Mouse (Mus musculus) urinary bladder, adult 2 months (tissue): ENCODE results near the gene Tm9sf1. TPM values are rescaled to one million over a fixed set of nuclear protein-coding genes. Genes with fewer than 3 reads are reported as not detected.

ENCODE experiments used
- DNase-seq: peaks from one replicate; pipeline ENCODE4 v3.0.0; 2022; ENCODE audit warnings: low spot score
- polyA plus RNA-seq: library from polyadenylated mRNA; depleted of rRNA; stranded (reverse); fragments of >200 nt; gene quantifications from 2 replicates; pipeline ENCODE4 v1.2.3, GENCODE M21; 2012; rRNA removed

The Tm9sf1 gene
- 46.6 and 47.0 TPM in 2 replicates for polyA plus RNA-seq

DNA sequence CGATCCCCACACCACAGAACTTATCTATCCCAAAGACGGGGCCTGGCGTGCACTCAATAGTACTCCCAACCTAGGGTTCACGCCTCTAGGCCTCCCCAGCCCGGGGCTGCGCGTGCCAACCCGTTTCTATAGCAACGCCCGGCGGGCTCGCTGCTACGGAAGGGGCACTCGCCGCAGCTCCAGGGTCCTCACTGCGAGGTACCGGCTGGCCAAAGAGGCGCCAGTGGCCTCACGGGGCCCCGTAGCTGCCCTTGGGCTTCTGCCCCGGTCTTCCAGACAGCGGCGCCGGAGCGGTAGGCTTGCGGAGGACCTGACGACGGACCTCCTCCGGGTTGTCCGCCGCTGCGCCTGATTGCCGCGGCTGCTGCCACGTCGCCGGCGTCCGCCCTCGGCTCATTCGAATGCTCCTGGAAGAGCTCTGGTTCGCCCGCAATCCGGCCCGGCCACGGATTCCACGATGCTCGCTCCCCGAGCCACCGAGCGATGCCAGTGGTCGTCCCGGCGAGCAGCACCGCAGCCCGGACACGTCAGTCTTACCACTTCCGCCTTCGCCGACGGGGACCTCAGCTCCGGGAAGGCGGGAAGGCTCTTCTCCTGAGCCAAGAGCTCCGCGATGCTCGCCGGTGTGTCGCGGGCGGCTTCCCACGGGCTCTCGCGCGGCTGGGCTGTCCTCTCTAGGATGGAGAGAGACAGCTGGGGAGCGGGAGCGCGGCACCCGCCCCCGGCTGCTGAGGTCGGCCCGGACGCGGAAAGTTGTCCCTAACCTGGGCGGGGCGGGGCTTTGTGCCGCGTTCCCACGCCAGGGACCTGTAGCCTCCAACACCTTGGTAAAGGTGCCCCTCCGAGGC lies at the start of gene Tm9sf1:
Gene Tm9sf1 (minus strand): TSS at position 747 of the 848 bp plus-strand sequence.
- peak; percentile 96 for DNase-seq

DNA sequence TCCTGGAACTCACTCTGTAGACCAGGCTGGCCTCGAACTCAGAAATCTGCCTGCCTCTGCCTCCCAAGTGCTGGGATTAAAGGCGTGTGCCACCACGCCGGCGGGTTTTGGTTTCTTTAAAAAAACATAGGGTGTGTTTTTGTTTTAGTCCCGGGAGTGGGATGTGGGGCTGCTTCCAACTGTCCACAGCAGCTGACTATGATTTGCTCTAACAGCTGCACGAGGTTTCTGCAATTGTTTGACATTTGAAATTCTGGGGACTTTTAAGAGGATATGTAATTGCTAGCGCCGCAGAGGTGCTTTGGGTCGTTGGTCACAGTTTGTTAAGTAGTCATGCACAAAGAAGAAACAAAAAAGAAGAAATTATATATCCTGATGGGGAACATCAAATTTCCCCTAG lies 45.8 kb upstream of the Tm9sf1 start:
- DNase-seq = no peak

DNA sequence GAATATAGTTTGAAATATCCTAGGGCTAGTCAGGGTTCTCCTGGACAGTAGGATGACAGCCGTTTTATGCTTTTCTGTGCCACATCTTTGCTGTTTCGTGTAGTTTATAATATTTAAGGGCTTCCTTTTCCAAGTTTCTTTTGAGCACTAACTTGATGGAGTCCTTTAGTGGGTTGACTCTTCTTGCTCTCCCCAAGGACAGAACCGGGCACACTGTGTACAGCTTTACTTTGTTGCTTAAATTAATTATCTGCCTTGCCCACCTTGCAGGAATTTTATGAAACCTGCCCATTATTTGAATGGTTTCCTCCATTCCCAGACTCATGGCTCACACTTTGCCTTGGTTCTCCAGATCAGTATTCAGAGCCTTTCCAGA lies 38.5 kb upstream of the Tm9sf1 start:
- no peak for DNase-seq

DNA sequence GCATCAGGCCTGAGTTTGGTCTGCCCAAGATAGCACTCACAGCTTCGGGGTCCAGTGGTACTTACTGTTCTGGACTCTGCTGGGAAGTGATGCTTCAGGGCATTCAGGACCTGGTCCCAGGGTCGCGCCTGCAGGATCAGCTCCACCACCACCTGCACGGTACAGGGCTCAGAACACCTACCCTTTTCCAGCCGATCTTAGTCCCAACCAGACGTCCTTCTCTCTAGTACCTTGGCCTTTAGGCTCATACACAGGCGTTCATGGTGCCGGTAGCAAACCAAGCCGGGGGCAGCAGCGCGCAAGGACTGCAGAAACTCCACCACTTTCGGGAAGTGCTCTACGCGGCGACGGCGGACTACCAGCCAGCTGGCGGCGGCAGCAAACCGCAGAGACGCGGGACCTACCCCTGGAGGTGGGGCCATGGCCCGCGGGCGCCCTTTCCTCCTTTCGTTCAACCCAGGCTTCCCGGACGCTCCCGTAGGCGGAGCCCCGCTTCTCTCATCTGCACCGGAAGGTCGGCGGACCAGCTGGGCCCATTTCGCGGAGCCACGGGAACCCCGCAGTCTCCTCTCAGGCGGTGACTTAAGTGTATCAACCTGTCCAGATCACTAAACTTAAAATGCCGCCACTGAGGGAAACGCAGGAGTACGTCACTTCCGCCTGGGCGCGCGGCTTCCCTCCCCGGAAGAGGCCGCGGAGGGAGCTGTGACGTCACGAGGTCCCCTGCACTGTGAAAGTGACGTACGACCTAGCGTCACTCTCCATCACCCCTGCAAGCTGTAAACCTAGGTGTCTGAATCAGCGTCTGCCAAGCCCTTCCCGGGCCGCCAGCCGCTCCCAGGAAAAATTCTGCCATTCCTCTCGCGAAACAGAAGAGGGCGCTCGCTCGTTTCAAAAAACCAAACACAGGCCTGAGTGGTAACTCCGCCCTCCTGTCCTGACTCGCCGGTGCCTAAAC lies 37.8 kb upstream of the Tm9sf1 start, which contains the start of gene Tinf2:
Gene Tinf2 (minus strand): TSS at position 661 of the 958 bp plus-strand sequence.
- DNase-seq = peak; percentile 84

DNA sequence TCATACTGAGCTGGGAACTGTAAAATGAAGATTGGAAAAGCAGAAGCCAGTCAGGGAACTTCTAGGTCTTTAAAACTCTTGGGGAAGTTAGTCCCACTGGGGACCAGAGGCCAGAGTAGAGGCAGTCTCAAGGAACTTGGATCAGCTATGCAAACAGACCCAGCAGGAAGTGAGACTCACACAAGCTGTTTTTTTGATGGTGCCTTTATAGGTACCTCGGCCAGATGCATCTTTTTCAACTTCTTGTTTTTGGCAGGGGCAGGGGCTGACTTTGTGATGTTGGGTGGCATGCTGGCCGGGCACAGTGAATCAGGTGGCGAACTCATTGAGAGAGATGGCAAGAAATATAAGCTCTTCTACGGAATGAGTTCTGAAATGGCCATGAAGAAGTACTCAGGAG lies 34.0 kb upstream of the Tm9sf1 start:
- DNase-seq = no peak

DNA sequence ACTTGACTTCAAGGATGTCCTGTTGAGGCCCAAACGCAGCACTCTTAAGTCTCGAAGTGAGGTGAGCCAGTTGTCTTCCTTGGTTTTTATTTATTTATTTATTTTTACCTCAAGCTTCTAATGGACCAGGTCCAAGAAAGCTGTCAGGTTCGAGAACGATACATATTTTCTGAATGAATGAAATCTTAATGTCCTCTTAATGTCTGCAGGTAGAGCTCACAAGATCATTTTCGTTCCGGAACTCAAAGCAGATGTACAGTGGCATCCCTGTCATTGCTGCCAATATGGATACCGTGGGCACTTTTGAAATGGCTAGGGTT lies 29.1 kb upstream of the Tm9sf1 start:
- DNase-seq = no peak

DNA sequence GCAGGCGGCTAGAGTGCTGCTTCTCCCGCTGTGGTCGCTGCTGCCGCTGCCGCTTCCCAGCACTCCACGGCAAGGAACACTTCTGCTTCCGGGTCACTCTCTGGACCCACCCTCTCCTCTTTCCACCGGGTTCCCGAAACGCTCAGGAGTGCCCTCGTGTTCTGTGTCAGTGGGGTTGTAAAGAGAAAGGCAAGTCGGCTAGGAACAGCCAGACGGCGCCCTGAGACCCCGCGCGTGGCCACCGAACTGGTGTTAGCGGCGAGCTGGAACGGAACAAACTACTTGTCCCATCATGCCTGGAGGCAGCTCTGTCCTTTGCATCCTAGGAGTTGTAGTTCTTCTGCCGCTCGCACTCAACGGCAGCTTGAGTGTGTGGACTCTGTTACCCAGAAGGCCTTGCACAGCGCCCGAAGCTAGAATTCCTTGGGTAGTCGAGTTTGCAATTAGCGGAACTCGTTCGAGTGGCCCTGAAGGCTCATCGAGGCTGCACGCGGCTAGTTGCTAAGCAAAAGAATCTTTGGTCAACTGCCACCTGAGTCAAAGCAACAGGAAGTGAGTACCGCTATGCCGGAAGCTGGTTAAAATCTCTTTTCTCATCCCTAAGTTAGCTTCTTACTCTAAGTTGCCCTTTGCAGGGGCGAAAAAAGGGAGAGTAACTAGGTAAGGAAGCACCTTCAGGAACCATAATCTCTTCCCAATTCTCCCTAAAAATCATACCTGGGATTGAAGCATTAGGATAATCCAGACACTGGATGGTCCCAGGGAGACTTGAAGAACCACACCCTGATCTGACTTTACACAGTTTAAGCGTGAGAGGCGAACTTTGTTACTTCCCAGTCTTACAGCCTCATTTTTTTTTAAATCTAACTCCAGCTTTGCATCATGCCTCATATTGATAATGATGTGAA lies 28.5 kb upstream of the Tm9sf1 start, which contains the start of the genes Gmpr2 and Nedd8:
Gene Gmpr2 (plus strand): TSS at position 109 of the 908 bp plus-strand sequence.
Gene Nedd8 (minus strand): TSS at position 292 of the 908 bp plus-strand sequence.
- peak; percentile 90 for DNase-seq

DNA sequence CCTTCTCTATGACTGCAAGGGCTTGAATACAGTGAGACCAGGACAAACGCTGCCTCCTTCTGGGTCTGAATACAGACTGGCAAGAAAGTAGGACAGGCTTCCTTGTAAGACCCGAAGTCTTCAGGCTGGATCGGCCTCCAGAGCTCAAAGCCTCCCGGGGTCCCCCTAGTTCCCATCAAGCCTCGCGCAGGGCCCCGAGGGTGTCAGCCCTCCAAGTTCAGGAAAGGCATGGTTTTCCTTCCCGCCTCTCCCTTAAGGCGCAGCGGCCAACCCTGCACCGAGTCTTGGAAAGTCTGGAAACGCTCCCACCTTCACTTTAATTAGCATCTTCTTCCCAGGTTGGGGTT lies 27.9 kb upstream of the Tm9sf1 start:
- no peak for DNase-seq

DNA sequence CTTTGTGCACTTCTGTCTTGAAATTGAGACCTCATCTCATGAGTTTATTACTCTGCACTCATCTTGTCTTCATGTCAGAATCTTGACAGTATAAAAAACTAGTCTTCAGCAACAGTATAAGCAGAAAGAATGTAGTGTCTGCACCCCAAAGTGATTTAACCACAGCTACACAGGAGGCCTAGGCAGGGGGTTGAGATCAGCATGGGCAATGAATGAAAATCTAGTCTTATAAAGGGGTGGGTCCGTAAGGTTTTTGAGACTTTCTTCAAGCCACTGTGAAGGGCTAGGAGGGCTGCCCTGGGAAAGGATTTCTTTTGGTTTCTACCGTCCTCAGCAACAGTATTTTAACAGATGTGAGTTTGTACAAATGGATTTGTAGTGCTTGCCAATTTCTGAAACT lies 17.0 kb upstream of the Tm9sf1 start:
- no peak for DNase-seq

DNA sequence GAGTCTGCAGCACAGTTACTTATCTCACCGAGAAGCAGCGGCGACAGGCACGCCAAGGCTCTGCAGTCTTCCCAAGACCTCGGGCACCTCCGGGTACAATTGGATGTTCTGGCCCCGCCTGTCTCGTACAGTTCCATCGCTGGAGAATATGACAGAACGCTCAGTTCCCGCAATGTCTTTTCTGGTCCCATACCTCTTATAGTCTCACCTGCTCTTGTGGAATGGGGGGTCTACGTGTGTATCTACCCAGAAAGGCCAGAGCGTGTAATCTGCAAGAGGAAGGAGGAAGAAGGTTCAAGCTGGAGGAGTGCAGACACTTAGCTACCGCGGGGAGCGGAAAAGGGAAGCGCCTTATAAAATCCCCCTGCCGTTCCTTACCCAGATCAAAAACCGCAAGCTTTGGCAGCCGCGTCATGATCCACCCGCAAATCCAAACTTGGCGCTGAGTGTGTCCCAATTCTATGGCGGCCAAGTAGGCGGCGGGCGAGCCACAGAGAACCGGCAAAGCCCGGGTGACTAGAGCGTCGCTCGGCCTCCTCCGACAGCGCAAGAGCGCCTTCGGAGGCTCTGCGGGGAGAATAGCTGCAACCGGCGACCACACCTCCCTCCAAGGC lies 16.5 kb upstream of the Tm9sf1 start, which contains the start of gene Mdp1:
Gene Mdp1 (minus strand): TSS at position 549 of the 614 bp plus-strand sequence.
- peak; percentile 63 for DNase-seq

DNA sequence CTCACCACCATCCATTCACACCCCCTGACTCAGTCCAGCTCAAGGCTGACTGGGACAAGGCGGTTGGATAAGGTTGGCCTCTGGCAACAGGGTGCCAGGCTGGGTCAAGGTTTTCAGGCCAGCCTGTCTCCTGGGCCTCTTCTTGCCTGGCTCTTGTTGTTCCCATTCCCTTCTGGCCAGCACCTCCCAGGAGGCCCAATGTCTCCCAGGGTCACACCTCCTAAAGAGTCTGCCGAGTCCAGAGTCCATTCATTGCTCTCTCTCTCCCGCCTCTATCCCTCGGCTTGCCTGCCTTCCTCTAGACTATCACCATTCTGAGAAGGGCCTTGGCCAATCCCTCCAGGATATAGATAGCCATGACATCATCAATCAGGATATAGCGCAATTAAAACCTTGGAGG lies 14.4 kb upstream of the Tm9sf1 start:
- DNase-seq = no peak

DNA sequence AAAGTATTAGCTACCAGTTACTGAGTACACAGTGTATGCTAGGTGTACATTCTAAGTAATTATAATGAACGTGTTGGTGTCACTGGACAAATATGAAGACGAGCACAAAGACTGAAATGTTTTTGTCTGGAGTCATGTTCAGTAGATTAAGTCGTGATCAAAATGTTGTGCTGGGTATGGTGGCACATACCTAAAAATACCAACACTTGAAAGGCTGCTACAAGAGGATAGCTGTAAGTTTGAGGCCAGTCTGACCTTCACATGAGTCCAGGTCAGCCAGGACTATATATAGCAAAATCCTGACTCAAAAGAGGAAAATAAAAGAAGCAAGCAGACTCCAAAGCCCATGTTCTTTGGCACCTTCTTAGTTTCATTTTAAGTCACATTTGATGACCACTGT lies 13.3 kb upstream of the Tm9sf1 start:
- no peak for DNase-seq

DNA sequence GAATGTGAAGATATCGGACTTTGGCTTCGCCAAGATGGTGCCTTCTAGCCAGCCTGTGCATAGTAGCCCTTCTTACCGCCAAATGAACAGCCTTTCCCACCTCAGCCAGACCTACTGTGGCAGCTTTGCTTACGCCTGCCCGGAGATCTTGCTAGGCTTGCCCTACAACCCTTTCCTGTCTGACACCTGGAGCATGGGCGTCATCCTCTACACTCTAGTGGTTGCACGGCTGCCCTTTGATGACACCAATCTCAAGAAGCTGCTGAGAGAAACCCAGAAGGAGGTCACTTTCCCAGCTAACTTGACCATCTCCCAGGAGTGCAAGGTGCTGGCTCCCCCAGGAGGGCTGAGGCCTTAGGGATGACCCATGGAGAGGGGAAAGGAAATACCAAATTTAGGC lies 7.9 kb upstream of the Tm9sf1 start:
- no peak for DNase-seq

DNA sequence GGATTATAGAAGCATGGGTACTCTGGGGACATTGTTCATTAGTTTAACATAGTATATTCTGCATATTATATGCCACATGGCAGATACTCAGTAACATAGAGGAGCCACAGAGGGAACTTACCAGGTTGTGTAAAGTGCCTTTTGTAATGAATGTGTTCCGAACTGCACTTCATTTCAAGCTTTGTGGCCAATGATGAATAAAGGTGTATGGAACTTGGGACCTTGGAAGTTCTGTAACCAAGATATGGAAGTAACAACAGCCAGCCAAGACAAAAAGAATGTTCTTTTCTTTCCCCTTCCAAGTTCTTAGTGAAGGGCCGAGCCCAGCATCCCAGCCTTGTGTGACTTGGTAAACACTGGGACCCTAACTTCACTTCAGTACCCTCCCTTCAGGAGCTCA lies 6.3 kb upstream of the Tm9sf1 start, which contains the start of gene Tssk4:
Gene Tssk4 (plus strand): TSS at position 301 of the 400 bp plus-strand sequence.
- no peak for DNase-seq

DNA sequence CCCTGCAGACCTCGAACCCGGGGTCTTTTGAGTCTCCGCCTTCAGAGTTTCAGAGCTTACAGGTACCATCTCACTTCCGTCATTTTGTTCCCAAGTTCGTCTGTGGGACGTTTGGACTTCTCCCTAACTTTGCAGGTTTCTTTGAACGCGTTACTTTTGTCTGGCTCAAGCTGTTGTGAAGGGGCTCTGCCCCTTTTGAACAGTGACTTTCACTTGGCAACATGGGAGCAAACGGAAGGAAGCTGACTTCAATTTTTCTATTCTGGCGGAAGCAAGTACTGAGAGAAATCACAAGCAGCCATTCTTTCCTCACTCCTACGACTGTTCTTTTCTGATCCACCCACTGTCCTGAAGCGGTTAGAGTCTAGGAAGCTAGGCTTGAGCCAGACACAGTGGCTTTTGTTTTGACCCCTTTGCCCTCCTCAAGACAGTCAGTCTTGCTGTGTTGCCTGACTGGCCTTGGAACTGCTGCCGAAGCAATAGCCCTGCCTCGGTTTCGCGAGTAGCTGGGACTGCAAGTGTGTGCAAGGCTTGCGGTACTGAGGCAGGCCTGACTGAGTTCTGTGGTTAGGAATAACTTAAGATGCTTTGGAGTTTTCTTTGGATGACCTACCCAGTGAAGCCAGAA lies 769 bp upstream of the Tm9sf1 start:
- DNase-seq = no peak

DNA sequence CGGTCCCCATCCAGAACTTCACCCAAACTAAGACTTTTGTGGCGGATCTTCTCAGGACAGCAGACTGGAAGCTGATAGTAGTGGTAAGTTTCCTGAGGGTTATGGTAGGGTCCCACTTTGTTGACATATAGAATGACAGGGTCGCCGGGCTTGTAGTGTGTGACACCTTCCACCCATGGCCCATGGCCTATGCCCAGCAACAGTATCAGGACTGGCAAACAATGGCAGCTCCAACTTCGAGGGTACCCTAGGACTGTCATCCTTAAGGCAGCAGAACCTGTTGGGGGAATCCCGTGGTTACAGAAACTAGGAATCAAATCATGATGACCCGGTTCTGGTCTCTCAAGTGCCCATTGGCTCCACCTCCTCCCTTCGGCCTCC lies 937 bp downstream of the Tm9sf1 start:
- no peak for DNase-seq

DNA sequence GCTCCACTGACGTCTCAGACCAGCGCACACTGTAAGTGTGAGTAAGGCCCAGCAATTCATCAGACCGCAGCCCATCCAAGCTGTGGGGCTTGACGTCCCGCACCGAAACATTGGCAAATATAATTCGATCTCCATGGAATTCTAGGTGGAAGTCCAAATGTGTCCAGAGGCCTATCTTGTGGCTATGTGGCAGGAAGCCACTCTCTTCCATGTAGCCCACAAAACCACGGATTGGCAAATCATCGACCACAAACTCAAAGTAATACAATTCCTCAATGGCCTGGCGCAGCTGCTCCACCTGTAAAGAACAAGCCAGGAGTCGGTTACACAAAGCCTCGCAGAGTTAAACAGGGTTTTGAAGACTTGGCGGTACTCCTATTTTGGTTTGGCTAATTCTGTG lies 2.3 kb downstream of the Tm9sf1 start:
- DNase-seq = no peak

DNA sequence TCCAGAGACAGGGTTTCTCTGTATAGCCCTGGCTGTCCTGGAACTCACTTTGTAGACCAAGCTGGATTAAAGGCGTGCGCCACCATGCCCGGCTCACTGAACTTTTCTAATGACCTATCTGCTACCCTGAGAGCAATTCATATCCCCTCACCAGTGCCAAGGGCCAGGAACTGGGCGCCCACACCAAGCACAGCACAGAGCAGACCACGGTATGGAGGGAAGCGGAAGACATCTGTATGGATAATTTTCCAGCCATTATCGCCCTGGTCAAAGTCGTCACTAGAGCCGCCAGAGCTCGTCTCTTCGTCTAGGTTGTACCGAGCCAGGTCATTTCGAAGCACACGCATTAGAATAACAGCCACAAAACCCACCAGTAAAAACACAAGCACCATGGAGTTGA lies 2.8 kb downstream of the Tm9sf1 start:
- DNase-seq = no peak

DNA sequence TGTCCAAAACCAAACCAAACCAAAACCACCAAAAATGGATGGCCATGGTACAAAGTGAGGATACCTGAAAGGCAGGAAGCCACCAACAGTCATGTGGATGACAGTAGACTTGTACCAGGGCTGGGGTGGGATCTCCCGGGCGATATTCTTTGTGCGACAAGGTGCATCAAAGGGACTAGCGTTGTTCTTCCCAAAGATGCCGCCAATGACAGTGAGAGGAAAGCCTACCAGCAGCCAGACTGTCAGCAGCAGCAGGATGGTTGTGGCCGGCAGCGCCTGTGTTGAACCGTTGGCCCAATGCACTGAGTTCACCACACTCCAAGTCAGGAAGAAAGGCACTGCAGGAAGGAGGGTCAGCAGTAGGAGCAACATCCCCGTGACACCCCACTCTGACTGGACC lies 5.8 kb downstream of the Tm9sf1 start, which contains the start of gene Gm49378:
Gene Gm49378 (minus strand): TSS at position 101 of the 400 bp plus-strand sequence.
- no peak for DNase-seq

DNA sequence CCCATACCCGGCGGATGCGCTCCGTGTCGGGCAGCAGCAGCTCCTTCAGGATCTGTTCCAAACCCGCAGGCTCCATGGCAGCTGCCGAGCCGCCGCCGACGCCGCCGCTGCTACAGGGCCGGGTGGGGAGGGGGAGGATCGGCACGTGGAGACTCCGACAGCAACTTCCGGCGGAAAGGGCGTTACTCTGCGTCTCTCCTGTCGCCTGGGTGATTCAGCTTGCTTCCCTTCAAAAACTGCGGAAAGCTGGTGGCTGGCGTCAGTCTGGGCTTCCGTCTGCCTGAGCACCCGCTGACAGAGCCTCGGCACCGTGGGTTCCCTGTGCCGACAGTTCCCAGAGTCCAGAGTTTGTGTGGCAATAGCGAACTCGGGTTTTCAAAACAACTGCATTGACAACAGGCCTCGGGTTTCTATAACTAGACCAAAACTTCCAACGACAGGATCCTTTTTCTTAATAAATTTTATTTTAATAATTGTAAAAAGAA lies 8.0 kb downstream of the Tm9sf1 start, which contains the start of gene Ipo4:
Gene Ipo4 (minus strand): TSS at position 435 of the 485 bp plus-strand sequence.
- DNase-seq = peak; percentile 60
